Mouse (Mus musculus): ENCODE results near the gene Clba1. TPM values are rescaled to one million over a fixed set of nuclear protein-coding genes. Genes with fewer than 3 reads are reported as not detected.
"Not testable (repeated sequence)": the region's sequence is repeated elsewhere in the genome, so short reads cannot be mapped to it uniquely, and the experiment has no call there.

The Clba1 gene
- total RNA-seq, 1 experiment, result 5.0 TPM

- H3K9ac ChIP-seq (ENCODE audit: insufficient read depth, low read depth, low read length, poor library complexity, severe bottlenecking), result no peak overlapping the region
- no peaks in the 10 kb centered on the region for H3K9me3 ChIP-seq (ENCODE audit: control insufficient read depth, insufficient read depth, low read depth, low read length)
- H3K4me3 ChIP-seq (ENCODE audit: insufficient read depth in 1 of 2, low read depth in 1 of 2, low read length in 2 of 2, poor library complexity in 1 of 2, severe bottlenecking in 1 of 2), result no peak overlapping the region
- H3K4me1 ChIP-seq (ENCODE audit: control insufficient read depth in 2 of 2, insufficient read depth in 2 of 2, low read length in 2 of 2, poor library complexity in 1 of 2), result peaks cover 2 to 10% of the 10 kb centered on the region in 2 experiments; a peak in 3 of 4 replicates
- in situ Hi-C loops (cut with MboI; ENCODE audit: low sequenced_read_pairs in 2 of 2, unreplicated experiment in 2 of 2), result no loop called here
- H3K36me3 ChIP-seq (ENCODE audit: control insufficient read depth, insufficient read depth, low read length, poor library complexity, severe bottlenecking), result peaks cover 29% of the 10 kb centered on the region
- H3K27ac ChIP-seq (ENCODE audit: insufficient read depth, low read depth, low read length, poor library complexity, severe bottlenecking), result no peak overlapping the region
- TF ChIP-seq MAFK (IDR thresholded peaks at IDR 0.05; ENCODE audit: insufficient read depth, low read depth, low read length) (no peak), ZNF384 (IDR thresholded peaks at IDR 0.05; ENCODE audit: low read depth, low read length) (no peak), CHD2 (IDR thresholded peaks at IDR 0.05; ENCODE audit: low read depth, low read length) (no peak), ZC3H11A (IDR thresholded peaks at IDR 0.05; ENCODE audit: borderline replicate concordance, low read depth, low read length) (no peak), HCFC1 (IDR thresholded peaks at IDR 0.05; ENCODE audit: borderline replicate concordance, insufficient read depth, low read length) (no peak)
- no peak for DNase-seq (ENCODE audit: low read depth, low spot score)
Observed at GRCm38 (mm10) chr12:112816294-112816693, 7.6 kb downstream of the Clba1 start.

DNA sequence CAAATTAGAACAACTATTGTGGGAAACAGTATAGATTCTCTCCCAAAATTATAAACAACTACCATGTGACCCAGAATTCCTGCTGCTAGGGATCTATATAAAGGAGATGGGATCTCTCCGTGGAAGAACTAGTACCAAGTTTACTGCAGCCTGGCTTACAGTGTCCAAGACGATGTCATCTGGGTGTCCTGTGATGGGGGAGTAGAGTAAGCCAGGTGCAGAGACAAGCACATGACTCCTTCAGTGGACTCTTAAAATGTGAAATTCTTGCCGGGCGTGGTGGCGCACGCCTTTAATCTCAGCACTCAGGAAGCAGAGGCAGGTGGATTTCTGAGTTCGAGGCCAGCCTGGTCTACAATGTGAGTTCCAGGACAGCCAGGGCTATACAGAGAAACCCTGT, 8.1 kb downstream of the Clba1 start:
- H3K9ac ChIP-seq (ENCODE audit: insufficient read depth, low read depth, low read length, poor library complexity, severe bottlenecking); H3K9me3 ChIP-seq (ENCODE audit: control insufficient read depth, insufficient read depth, low read depth, low read length); in situ Hi-C loops (cut with MboI; ENCODE audit: low sequenced_read_pairs in 2 of 2, unreplicated experiment in 2 of 2); H3K4me3 ChIP-seq (ENCODE audit: insufficient read depth in 1 of 2, low read depth in 1 of 2, low read length in 2 of 2, poor library complexity in 1 of 2, severe bottlenecking in 1 of 2); H3K27ac ChIP-seq (ENCODE audit: insufficient read depth, low read depth, low read length, poor library complexity, severe bottlenecking); DNase-seq (ENCODE audit: low read depth, low spot score): not testable (repeated sequence)
- Histone ChIP-seq H3K36me3 (ENCODE audit: control insufficient read depth, insufficient read depth, low read length, poor library complexity, severe bottlenecking) (peaks cover 34% of the 10 kb centered on the region), H3K4me1 (ENCODE audit: control insufficient read depth in 2 of 2, insufficient read depth in 2 of 2, low read length in 2 of 2, poor library complexity in 1 of 2) (peaks cover 2 to 15% of the 10 kb centered on the region in 2 experiments; a peak in 3 of 4 replicates)

DNA sequence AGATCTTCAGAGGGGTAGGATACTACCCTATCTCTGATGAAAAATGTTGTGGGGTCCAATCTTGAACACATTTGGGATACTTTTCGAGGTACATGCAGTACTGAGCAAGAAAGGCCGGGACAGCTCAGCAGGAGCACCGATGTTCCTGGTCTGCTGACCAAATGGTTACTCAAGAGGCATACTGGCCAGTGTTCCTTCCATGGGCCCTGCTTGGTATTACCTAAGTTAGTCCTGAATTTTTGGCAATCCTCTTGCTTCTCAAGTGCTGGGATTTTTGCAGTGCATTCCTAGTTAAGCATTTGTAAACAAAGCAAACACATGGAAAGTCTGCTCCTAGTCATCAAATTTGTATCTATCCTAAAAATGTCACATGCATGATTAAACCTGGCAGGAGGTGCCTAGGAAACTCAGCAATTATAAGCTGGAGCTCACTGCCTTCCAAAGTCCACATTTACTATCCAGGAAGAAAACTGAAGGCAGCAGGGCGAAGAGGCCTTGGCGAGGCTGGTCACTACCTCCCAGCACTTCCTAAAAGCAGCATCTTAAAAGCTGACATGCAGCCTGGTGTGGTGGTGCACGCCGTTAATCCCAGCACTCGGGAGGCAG, 10.4 kb downstream of the Clba1 start:
- H3K9me3 ChIP-seq (ENCODE audit: control insufficient read depth, insufficient read depth, low read depth, low read length), result no peaks in the 10 kb centered on the region
- no peak overlapping the region for H3K4me3 ChIP-seq (ENCODE audit: insufficient read depth in 1 of 2, low read depth in 1 of 2, low read length in 2 of 2, poor library complexity in 1 of 2, severe bottlenecking in 1 of 2)
- H3K36me3 ChIP-seq (ENCODE audit: control insufficient read depth, insufficient read depth, low read length, poor library complexity, severe bottlenecking), result peaks cover 36% of the 10 kb centered on the region
- H3K9ac ChIP-seq (ENCODE audit: insufficient read depth, low read depth, low read length, poor library complexity, severe bottlenecking), result no peak overlapping the region
- in situ Hi-C loops (cut with MboI; ENCODE audit: low sequenced_read_pairs in 2 of 2, unreplicated experiment in 2 of 2), result no loop called here
- TF ChIP-seq ZC3H11A (IDR thresholded peaks at IDR 0.05; ENCODE audit: borderline replicate concordance, low read depth, low read length) (no peak), CHD2 (IDR thresholded peaks at IDR 0.05; ENCODE audit: low read depth, low read length) (no peak), MAFK (IDR thresholded peaks at IDR 0.05; ENCODE audit: insufficient read depth, low read depth, low read length) (no peak), ZNF384 (IDR thresholded peaks at IDR 0.05; ENCODE audit: low read depth, low read length) (no peak), HCFC1 (IDR thresholded peaks at IDR 0.05; ENCODE audit: borderline replicate concordance, insufficient read depth, low read length) (no peak)
- H3K27ac ChIP-seq (ENCODE audit: insufficient read depth, low read depth, low read length, poor library complexity, severe bottlenecking), result no peak overlapping the region
- DNase-seq (ENCODE audit: low read depth, low spot score), result no peak
- peaks cover 10 to 22% of the 10 kb centered on the region in 2 experiments for H3K4me1 ChIP-seq (ENCODE audit: control insufficient read depth in 2 of 2, insufficient read depth in 2 of 2, low read length in 2 of 2, poor library complexity in 1 of 2)

GRCm38 (mm10) chr12:112820401-112820999, 11.8 kb downstream of the Clba1 start:
- Histone ChIP-seq H3K4me3 (ENCODE audit: insufficient read depth in 1 of 2, low read depth in 1 of 2, low read length in 2 of 2, poor library complexity in 1 of 2, severe bottlenecking in 1 of 2) (no peak overlapping the region), H3K9ac (ENCODE audit: insufficient read depth, low read depth, low read length, poor library complexity, severe bottlenecking) (no peak overlapping the region), H3K4me1 (ENCODE audit: control insufficient read depth in 2 of 2, insufficient read depth in 2 of 2, low read length in 2 of 2, poor library complexity in 1 of 2) (peaks cover 10 to 25% of the 10 kb centered on the region in 2 experiments), H3K9me3 (ENCODE audit: control insufficient read depth, insufficient read depth, low read depth, low read length) (no peaks in the 10 kb centered on the region), H3K36me3 (ENCODE audit: control insufficient read depth, insufficient read depth, low read length, poor library complexity, severe bottlenecking) (peaks cover 42% of the 10 kb centered on the region), H3K27ac (ENCODE audit: insufficient read depth, low read depth, low read length, poor library complexity, severe bottlenecking) (no peak overlapping the region; the same call in 1 of the 2 replicates)
- in situ Hi-C loops (cut with MboI; ENCODE audit: low sequenced_read_pairs in 2 of 2, unreplicated experiment in 2 of 2), result no loop called here
- TF ChIP-seq ZNF384 (IDR thresholded peaks at IDR 0.05; ENCODE audit: low read depth, low read length) (no peak), HCFC1 (IDR thresholded peaks at IDR 0.05; ENCODE audit: borderline replicate concordance, insufficient read depth, low read length) (no peak), CHD2 (IDR thresholded peaks at IDR 0.05; ENCODE audit: low read depth, low read length) (no peak), ZC3H11A (IDR thresholded peaks at IDR 0.05; ENCODE audit: borderline replicate concordance, low read depth, low read length) (no peak)
- no peak for DNase-seq (ENCODE audit: low read depth, low spot score)

DNA sequence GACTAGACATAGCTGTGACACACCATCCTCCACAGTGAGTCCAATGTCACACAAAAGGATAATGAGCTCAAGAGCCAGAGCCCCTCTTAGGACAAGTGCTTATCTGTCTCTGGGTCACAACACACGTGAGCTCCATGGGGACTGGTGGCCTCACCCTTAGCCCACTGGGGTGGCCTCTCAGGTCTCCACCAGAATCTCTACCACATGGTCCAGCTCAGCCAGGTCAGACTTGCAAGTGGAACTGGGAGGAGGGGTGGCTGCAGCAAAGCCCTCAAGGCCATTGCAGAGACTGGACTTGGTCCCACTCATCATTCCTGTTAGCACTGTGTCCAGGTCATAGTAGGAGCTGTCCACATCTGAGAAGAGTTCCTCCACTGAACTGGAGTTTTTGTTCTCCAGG, 12.5 kb downstream of the Clba1 start:
- Histone ChIP-seq H3K36me3 (ENCODE audit: control insufficient read depth, insufficient read depth, low read length, poor library complexity, severe bottlenecking) (peaks cover 40% of the 10 kb centered on the region), H3K27ac (ENCODE audit: insufficient read depth, low read depth, low read length, poor library complexity, severe bottlenecking) (no peak overlapping the region), H3K9ac (ENCODE audit: insufficient read depth, low read depth, low read length, poor library complexity, severe bottlenecking) (no peak overlapping the region), H3K9me3 (ENCODE audit: control insufficient read depth, insufficient read depth, low read depth, low read length) (no peaks in the 10 kb centered on the region), H3K4me3 (ENCODE audit: insufficient read depth in 1 of 2, low read depth in 1 of 2, low read length in 2 of 2, poor library complexity in 1 of 2, severe bottlenecking in 1 of 2) (no peak overlapping the region), H3K4me1 (ENCODE audit: control insufficient read depth in 2 of 2, insufficient read depth in 2 of 2, low read length in 2 of 2, poor library complexity in 1 of 2) (peaks cover 10 to 25% of the 10 kb centered on the region in 2 experiments)
- TF ChIP-seq HCFC1 (IDR thresholded peaks at IDR 0.05; ENCODE audit: borderline replicate concordance, insufficient read depth, low read length) (no peak), ZC3H11A (IDR thresholded peaks at IDR 0.05; ENCODE audit: borderline replicate concordance, low read depth, low read length) (no peak), CHD2 (IDR thresholded peaks at IDR 0.05; ENCODE audit: low read depth, low read length) (no peak), ZNF384 (IDR thresholded peaks at IDR 0.05; ENCODE audit: low read depth, low read length) (no peak), MAFK (IDR thresholded peaks at IDR 0.05; ENCODE audit: insufficient read depth, low read depth, low read length) (no peak)
- in situ Hi-C loops (cut with MboI; ENCODE audit: low sequenced_read_pairs in 2 of 2, unreplicated experiment in 2 of 2), result no loop called here
- DNase-seq (ENCODE audit: low read depth, low spot score), result no peak
